Mouse (Mus musculus) MEL (cell line): ENCODE measurements around the gene Pear1.

Experiments used
- E2F4 ChIP-seq: IDR thresholded peaks from 2 replicates; pipeline ENCODE4 v1.6.1; 2011; ENCODE audit warnings: low read depth, low read length, improper control_type of control experiment, borderline replicate concordance
- EP300 ChIP-seq, 2 experiments: IDR thresholded peaks; 2 replicates each; pipeline ENCODE4 v1.6.1; 2011; ENCODE audit warnings: improper control_type of control experiment in 2 of 2, low read length in 2 of 2, low read depth in 1 of 2, mild to moderate bottlenecking in 1 of 2
- TAL1 ChIP-seq: IDR thresholded peaks from 2 replicates; pipeline ENCODE4 v1.6.1; 2012; ENCODE audit warnings: mild to moderate bottlenecking, inconsistent platforms, low read length, moderate library complexity, mixed read lengths

DNA sequence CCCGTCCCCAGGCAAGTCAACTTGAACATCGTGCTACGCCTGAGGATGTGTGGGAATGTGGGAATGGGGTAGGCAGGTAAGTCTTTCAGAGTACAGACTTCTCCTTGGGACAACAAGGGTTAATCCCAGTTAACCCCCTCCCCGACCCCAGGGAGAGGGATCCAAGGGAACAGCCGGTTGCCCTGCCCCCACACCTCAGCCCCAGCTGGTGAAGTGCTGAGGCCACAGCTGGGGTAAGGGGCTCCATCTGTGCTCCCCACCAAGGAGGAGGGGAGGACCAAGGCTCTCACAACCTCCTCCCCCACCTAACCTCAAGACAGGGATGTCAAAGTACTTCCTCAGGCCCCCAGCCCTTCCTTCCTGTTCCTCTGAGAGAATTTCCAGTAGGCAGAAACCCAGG lies 34.3 kb downstream of the Pear1 start:
- TF ChIP-seq TAL1 (no peak), E2F4 (no peak), EP300 (IDR thresholded peaks at IDR 0.05; ENCODE audit: low read depth in 1 of 2, low read length in 2 of 2) (no peak)
